Mouse (Mus musculus) cortical plate, adult 2 months (tissue): ENCODE measurements at regions not wholly inside any gene's neighbourhood (a gene's known extent, or its start where the extent isn't known, plus 50 kb on each side); places are given as distances from the start of the nearest gene placed in this dataset.

Experiments used
- CTCF ChIP-seq: fragments of 200-500 bp; IDR thresholded peaks from 2 replicates; pipeline ENCODE4 v1.5.1; 2011; ENCODE audit warnings: mild to moderate bottlenecking, control low read depth, low read length; ENCODE audit not compliant: insufficient read depth; ENCODE audit errors: extremely low read depth
- POLR2A ChIP-seq: fragments of 200-500 bp; IDR thresholded peaks from 2 replicates; pipeline ENCODE4 v1.6.1; 2011; ENCODE audit warnings: mild to moderate bottlenecking, low read length, control low read depth; ENCODE audit not compliant: insufficient read depth; ENCODE audit errors: extremely low read depth

- no peak for TF ChIP-seq POLR2A
- no peak for TF ChIP-seq CTCF
These were observed 153.2 kb downstream of the Enc1 start for GRCm38 (mm10) chr13:97394071-97394470.
